Mouse (Mus musculus) adrenal gland, adult 10 weeks (tissue): Measurements from ENCODE around the gene Mettl7a1. TPM values are rescaled to one million over a fixed set of nuclear protein-coding genes. Genes with fewer than 3 reads are reported as not detected.

ENCODE experiments used
- polyA plus RNA-seq: library from polyadenylated mRNA; stranded (reverse); fragments of 350-450 nt; fragmentation: Illumina TruSeq; extraction: RNeasy Lipid Tissue Mini Kit (QIAGEN cat#74804); gene quantifications from one replicate; pipeline ENCODE4 v1.2.3, GENCODE M21; 2014; ENCODE audit warnings: low read depth, low replicate concordance

The Mettl7a1 gene
- 155 TPM for polyA plus RNA-seq

DNA sequence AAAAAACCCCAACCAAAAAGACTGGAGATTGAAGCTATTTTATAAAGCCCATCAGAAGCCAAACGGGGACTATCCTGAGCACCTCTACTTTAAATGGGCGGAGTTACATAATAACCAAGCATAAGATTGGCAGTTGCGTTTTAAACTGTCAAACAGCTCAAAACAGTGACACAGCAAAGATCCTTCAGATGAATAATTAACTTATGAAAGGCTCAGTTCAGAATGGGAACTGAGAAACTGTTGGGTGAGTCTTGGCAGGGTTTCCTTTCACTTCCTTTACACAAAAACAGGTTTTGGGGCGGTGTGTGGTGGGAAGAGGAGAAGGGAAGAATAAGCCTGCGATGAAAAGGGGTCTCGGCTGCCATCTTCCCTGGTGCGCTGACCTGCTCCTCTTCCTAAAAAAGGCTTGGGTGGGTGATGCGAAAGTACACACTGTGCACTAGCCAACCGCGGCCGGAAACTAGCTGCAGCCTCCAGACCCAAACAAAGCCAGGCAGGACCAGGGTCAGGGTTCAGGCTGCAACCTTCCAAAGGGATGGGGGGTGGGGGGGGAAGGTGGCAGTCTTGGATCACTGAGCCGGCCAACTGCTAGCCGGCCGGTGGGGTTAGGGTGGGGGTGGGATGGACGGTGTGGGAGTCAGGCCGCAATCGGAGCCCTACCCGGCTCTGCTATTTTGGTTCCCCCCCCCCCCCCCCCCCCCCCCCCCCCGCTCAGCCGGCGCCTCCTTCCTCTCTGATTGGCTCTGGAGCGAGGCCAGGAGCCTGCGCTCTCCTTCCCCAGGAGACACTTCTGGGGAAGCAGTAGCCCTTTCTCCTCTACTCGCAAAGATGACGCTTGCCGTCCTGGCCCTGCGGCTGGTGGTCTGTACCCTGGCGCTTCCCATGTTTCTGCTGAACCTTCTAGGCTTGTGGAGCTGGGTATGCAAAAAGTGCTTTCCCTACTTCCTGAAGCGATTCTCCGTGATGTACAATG, at the start of gene Mettl7a1:
Mettl7a1 (plus strand) TSS at position 122 of the 973 bp plus-strand sequence.

GRCm38 (mm10) chr15:100280626-100281025, 23.3 kb upstream of the Mettl7a1 start, which contains the start of gene Tmprss12:
Gene Tmprss12, plus strand, starts transcription at chr15:100280837.

GRCm38 (mm10) chr15:100334629-100335028, 30.7 kb downstream of the Mettl7a1 start, which contains the start of gene Mettl7a3:
Gene Mettl7a3, plus strand, starts transcription at chr15:100334929.

DNA sequence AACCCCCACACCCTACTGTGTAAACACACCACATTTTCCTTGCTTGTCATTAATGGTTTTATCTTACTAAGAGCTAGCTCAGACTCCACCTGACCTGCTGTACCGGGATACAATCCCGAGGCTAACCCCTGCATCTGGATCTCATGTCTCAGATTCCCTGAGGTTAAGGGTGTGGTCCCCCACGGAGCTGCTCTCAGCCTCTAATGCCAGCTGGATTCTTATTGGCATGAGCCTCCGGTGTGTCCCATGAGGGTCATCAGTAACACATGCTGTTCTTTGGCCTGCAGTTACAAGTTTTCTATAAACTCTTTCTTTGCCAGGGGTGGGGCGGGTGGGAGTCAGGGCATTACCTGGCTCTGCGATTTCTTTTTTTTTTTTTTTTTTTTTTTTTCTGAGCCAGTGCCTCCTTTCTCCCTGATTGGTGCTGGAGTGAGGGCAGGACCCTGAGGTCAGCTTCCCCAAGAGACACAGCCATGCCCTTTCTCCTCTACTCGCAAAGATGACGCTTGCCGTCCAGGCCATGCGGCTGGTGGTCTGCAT, 48.8 kb downstream of the Mettl7a1 start, which contains the start of the genes Methig1 and Mettl7a2:
Methig1 (plus strand) TSS at position 439 of the 540 bp plus-strand sequence.
Mettl7a2 (plus strand) TSS at position 490 of the 540 bp plus-strand sequence.

GRCm38 (mm10) chr15:100364242-100364641, 60.3 kb downstream of the Mettl7a1 start, which contains the start of gene Higd1c:
Gene Higd1c, plus strand, starts transcription at chr15:100364542.

Other genes starting within 250 kb of the Mettl7a1 start
- gene Atf1, start 76.3 kb upstream of the Mettl7a1 start, polyA plus RNA-seq: 115 TPM
- not detected for gene Tmprss12, start 23.3 kb upstream of the Mettl7a1 start, polyA plus RNA-seq
- not detected for gene Mettl7a3, start 30.8 kb downstream of the Mettl7a1 start, polyA plus RNA-seq
- not detected for gene Methig1, start 49.0 kb downstream of the Mettl7a1 start, polyA plus RNA-seq
- not detected for gene Mettl7a2, start 49.1 kb downstream of the Mettl7a1 start, polyA plus RNA-seq
- not detected for gene Higd1c, start 60.4 kb downstream of the Mettl7a1 start, polyA plus RNA-seq
- gene Gm5475, start 118.0 kb downstream of the Mettl7a1 start, polyA plus RNA-seq: not detected
- 18.3 TPM for gene Slc11a2, start 120.9 kb downstream of the Mettl7a1 start, polyA plus RNA-seq
- gene Letmd1, start 164.9 kb downstream of the Mettl7a1 start, polyA plus RNA-seq: 57.9 TPM
- 3.6 TPM for gene Csrnp2, start 191.3 kb downstream of the Mettl7a1 start, polyA plus RNA-seq
- gene Tfcp2, start 247.9 kb downstream of the Mettl7a1 start, polyA plus RNA-seq: 8.3 TPM